Mouse (Mus musculus) erythroblast, embryonic 14.5 days (primary cell): ENCODE data around the gene Ubr4. TPM values are rescaled to one million over a fixed set of nuclear protein-coding genes. Genes with fewer than 3 reads are reported as not detected.

Experiments
- H3K27me3 ChIP-seq: 2 replicates; pipeline ENCODE4 v1.6.1; 2012; ENCODE audit warnings: inconsistent platforms; ENCODE audit not compliant: control insufficient read depth
- H3K36me3 ChIP-seq: 2 replicates; pipeline ENCODE4 v1.6.1; 2012; ENCODE audit warnings: mild to moderate bottlenecking, inconsistent platforms; ENCODE audit not compliant: control insufficient read depth
- H3K4me1 ChIP-seq: 2 replicates; pipeline ENCODE4 v1.6.1; 2012; ENCODE audit warnings: inconsistent platforms; ENCODE audit not compliant: control insufficient read depth
- H3K4me3 ChIP-seq: replicated peaks from 2 replicates; pipeline ENCODE3; 2012; ENCODE audit warnings: moderate library complexity, mild to moderate bottlenecking, inconsistent platforms
- H3K9me3 ChIP-seq: 2 replicates; pipeline ENCODE4 v1.6.1; 2012; ENCODE audit warnings: low read length, inconsistent platforms, mixed read lengths; ENCODE audit not compliant: control insufficient read depth
- GATA1 ChIP-seq: IDR thresholded peaks from 2 replicates; pipeline ENCODE4 v1.6.1; 2012; ENCODE audit warnings: low read length, inconsistent platforms, mixed read lengths
- TAL1 ChIP-seq: IDR thresholded peaks from 3 replicates; pipeline ENCODE4 v1.6.1; 2012; ENCODE audit warnings: low read length, inconsistent platforms, mixed read lengths
- polyA plus RNA-seq: library from polyadenylated mRNA; stranded (reverse); fragments of >175 nt; gene quantifications from 2 replicates; pipeline ENCODE4 v1.2.3, GENCODE M21; 2012

Ubr4 gene
- polyA plus RNA-seq, 1 experiment: 14.8 TPM

GRCm38 (mm10) chr4:139345416-139346019 is 6.9 kb upstream of the Ubr4 start:
- TF ChIP-seq GATA1: no peak
- TF ChIP-seq TAL1: no peak
- H3K4me3 ChIP-seq: no peak overlapping the region
- peaks cover 56% of the 10 kb centered on the region for H3K36me3 ChIP-seq
- no peaks in the 10 kb centered on the region for H3K27me3 ChIP-seq
- H3K9me3 ChIP-seq: no peaks in the 10 kb centered on the region
- H3K4me1 ChIP-seq: peaks cover 12% of the 10 kb centered on the region

DNA sequence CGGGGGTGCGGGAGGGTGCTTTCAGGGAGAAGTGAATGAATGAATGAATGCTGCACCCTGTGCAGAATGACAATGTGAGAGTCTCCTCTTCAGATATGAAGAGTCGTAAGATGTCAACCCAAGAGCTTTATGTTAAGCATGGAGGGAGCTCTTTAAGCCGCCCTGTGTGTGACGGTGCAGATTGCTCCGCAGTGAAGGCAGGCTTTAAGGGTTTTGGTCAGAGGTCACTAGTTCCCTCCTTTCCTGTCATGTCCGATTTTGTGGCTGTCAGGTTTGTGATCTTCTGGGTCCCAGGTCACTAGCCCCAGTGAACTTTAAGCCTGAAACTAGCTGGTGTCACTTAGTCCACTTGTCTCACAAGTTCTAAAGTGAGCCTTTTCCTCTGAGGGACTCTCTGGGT is 423 bp downstream of the Ubr4 start:
- Histone ChIP-seq H3K36me3 (peaks cover 65% of the 10 kb centered on the region), H3K4me3 (peak overlapping the region; percentile 81), H3K27me3 (no peaks in the 10 kb centered on the region), H3K9me3 (no peaks in the 10 kb centered on the region), H3K4me1 (peaks cover 58% of the 10 kb centered on the region)
- TF ChIP-seq GATA1: no peak

- H3K36me3 ChIP-seq: peaks cover 83% of the 10 kb centered on the region
Measured at GRCm38 (mm10) chr4:139357211-139357610, 4.8 kb downstream of the Ubr4 start.

DNA sequence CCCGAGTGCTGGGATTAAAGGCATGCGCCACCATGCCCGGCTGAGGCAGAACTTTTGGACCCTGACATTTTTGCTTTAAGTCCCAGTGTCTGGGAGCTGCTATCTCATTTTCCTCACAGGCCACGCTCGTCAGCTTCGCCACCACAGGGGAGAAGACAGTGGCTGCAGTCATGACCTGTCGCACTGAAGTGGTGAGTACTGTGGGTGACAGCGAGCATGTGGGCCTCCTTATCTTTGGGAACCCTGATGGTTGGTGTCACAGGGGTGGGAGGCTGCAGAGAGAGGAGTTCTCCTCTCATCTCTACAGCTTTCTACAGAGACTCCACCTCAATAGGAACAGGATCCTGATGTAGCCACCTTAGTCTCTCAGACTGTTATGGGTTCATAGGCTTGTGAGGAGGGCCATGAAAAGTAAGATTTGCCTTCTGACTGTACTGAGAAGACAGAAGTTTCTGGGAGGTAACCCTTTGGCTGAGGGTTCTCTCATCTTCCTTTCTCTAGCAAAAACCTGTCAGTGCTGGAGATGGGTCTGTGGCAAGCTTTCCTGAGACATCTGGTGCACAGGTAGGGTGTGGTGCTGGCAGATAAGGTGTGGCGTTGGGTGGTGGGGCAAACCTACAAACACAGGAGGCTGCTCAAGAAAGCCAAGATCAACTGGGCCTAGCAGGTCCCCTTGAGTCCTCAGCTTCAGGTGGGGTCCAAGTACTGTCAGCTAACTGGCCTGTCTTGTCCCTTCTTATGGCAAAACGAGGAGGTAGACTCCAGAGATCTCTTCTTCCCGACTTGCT is 8.5 kb downstream of the Ubr4 start:
- H3K4me1 ChIP-seq: peaks cover 55% of the 10 kb centered on the region
- TF ChIP-seq GATA1: no peak
- peak; percentile 56 for TF ChIP-seq TAL1
- peaks cover 99% of the 10 kb centered on the region for H3K36me3 ChIP-seq
- no peaks in the 10 kb centered on the region for H3K9me3 ChIP-seq
- no peaks in the 10 kb centered on the region for H3K27me3 ChIP-seq
- H3K4me3 ChIP-seq: peak overlapping the region; percentile 40

More at GRCm38 (mm10) chr4:139357211-139357610, 4.8 kb downstream of the Ubr4 start:
- Histone ChIP-seq H3K9me3 (no peaks in the 10 kb centered on the region), H3K4me1 (peaks cover 65% of the 10 kb centered on the region), H3K27me3 (no peaks in the 10 kb centered on the region), H3K4me3 (no peak overlapping the region)
- no peak for TF ChIP-seq GATA1
- no peak for TF ChIP-seq TAL1

DNA sequence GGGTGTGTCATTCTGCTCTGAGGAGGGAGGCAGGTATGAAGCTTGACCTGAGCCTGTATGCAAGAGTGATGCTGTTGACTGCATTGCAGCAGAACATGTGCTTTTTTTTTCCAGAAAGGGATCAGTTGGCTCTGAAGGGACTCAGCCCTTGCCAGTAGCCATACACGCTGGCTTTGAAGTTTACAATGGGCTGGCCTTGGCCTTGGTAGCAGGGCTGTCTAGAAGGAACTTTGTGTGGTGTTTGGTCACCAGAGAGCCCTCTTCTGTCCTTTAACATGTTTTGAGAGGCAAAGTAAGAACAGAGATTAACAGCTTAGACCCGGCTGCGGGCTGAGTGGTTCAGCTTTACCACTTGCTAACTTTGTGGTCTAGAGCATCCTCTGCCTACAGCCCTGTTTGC is 14.9 kb downstream of the Ubr4 start:
- no peak overlapping the region for H3K4me3 ChIP-seq
- TF ChIP-seq GATA1 (no peak), TAL1 (no peak)
- H3K27me3 ChIP-seq: no peaks in the 10 kb centered on the region
- no peaks in the 10 kb centered on the region for H3K9me3 ChIP-seq
- H3K4me1 ChIP-seq: peaks cover 12% of the 10 kb centered on the region
- H3K36me3 ChIP-seq: peaks cover 98% of the 10 kb centered on the region

DNA sequence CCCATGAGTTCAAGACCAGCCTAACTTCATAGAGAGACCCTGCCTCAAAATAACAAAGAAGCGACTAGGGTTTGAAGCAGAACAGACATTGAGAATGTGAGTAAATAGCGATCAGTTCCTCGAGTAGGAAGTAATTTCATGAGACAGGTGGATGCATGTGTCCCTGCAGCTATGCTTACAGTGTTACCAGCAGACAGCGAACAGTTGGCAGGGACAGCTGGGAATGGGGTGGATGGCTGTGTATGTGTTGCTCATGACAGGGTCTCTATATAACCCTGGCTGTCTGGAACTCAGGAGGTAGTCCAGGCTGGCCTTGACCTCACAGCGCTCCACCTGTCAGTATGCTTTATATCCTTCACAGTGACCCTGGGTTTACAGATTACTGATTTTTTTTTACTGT is 15.6 kb downstream of the Ubr4 start:
- H3K4me1 ChIP-seq: peaks cover 5% of the 10 kb centered on the region

GRCm38 (mm10) chr4:139373130-139373529 is 20.7 kb downstream of the Ubr4 start:
- TF ChIP-seq GATA1: no peak
- no peak overlapping the region for H3K4me3 ChIP-seq
- peaks cover 98% of the 10 kb centered on the region for H3K36me3 ChIP-seq

More for the DNA sequence above, 15.6 kb downstream of the Ubr4 start:
- H3K36me3 ChIP-seq: peaks cover 98% of the 10 kb centered on the region
- no peak for TF ChIP-seq GATA1
- no peak for TF ChIP-seq TAL1
- H3K4me3 ChIP-seq: no peak overlapping the region
- H3K27me3 ChIP-seq: no peaks in the 10 kb centered on the region
- H3K9me3 ChIP-seq: no peaks in the 10 kb centered on the region

DNA sequence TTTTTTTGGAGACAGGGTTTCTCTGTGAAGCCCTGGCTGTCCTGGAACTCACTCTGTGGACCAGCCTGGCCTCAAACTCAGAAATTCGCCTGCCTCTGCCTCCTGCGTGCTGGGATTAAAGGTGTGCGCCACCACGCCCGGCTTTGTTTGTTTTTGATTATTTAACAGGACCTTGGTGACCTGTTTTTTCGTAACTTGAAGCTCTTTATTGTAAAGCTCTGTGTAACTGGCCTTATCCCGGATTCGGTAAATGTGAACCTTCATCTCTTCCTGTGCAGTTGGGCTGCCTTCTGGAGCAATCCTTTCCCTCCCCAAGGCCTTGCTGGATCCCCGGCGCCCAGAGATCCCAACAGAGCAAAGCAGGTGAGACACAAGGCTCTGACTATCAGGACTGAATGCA is 21.1 kb downstream of the Ubr4 start:
- peaks cover 96% of the 10 kb centered on the region for H3K36me3 ChIP-seq
- H3K9me3 ChIP-seq: no peaks in the 10 kb centered on the region
- peaks cover 3% of the 10 kb centered on the region for H3K4me1 ChIP-seq
- TF ChIP-seq GATA1 (no peak), TAL1 (no peak)
- H3K4me3 ChIP-seq: no peak overlapping the region
- H3K27me3 ChIP-seq: no peaks in the 10 kb centered on the region

More at GRCm38 (mm10) chr4:139373130-139373529, 20.7 kb downstream of the Ubr4 start:
- Histone ChIP-seq H3K27me3 (no peaks in the 10 kb centered on the region), H3K9me3 (no peaks in the 10 kb centered on the region), H3K4me1 (peaks cover 1% of the 10 kb centered on the region)

- Histone ChIP-seq H3K9me3 (no peaks in the 10 kb centered on the region), H3K4me1 (peaks cover 45% of the 10 kb centered on the region), H3K4me3 (peak overlapping the region; percentile 96), H3K27me3 (no peaks in the 10 kb centered on the region), H3K36me3 (peaks cover 56% of the 10 kb centered on the region)
- TF ChIP-seq TAL1 (no peak), GATA1 (no peak)
Measured at GRCm38 (mm10) chr4:139379719-139380118, 27.3 kb downstream of the Ubr4 start.
